Mouse (Mus musculus): ENCODE data around the gene Fxyd6. TPM values are rescaled to one million over a fixed set of nuclear protein-coding genes. Genes with fewer than 3 reads are reported as not detected.

Fxyd6 gene
- polyA plus RNA-seq (2011; ENCODE audit: insufficient read depth, insufficient read length, low read depth, missing spikeins), result 88.6 and 89.9 TPM in 2 replicates

- no peaks in the 10 kb centered on the region for H3K9me3 ChIP-seq (replicated peaks; ENCODE audit: control insufficient read depth, insufficient read depth, low read length, poor library complexity, severe bottlenecking)
- peak within 1 kb of the TSS; percentile 46 for H3K9ac ChIP-seq (ENCODE audit: low read depth, poor library complexity, severe bottlenecking)
- H3K36me3 ChIP-seq (ENCODE audit: control insufficient read depth, insufficient read depth, low read length, poor library complexity, severe bottlenecking), result no peaks in the 10 kb centered on the region
- no peaks in the 10 kb centered on the region for H3K27me3 ChIP-seq (ENCODE audit: control insufficient read depth, insufficient read depth, low read length, poor library complexity, severe bottlenecking)
- H3K27ac ChIP-seq (ENCODE audit: insufficient read depth, low read length), result no peak within 1 kb of the TSS
- peak within 1 kb of the TSS; percentile 86 for H3K4me3 ChIP-seq (ENCODE audit: low read depth, low read length)
- no peaks in the 10 kb centered on the region for H3K4me1 ChIP-seq (ENCODE audit: control insufficient read depth, insufficient read depth, low read length)
- TF ChIP-seq CTCF (IDR thresholded peaks at IDR 0.05; ENCODE audit: low read depth, low read length) (no peak), EP300 (IDR thresholded peaks at IDR 0.05; ENCODE audit: insufficient read depth, low read depth, low read length) (no peak), POLR2A (IDR thresholded peaks at IDR 0.05; ENCODE audit: insufficient read depth, low read length) (no peak)
Measured at GRCm38 (mm10) chr9:45370117-45370561, at the start of gene Fxyd6. Fxyd6 (plus strand) TSS chr9:45370185.

- Histone ChIP-seq H3K9ac (ENCODE audit: low read depth, poor library complexity, severe bottlenecking) (no peak overlapping the region), H3K27me3 (ENCODE audit: control insufficient read depth, insufficient read depth, low read length, poor library complexity, severe bottlenecking) (no peaks in the 10 kb centered on the region), H3K36me3 (ENCODE audit: control insufficient read depth, insufficient read depth, low read length, poor library complexity, severe bottlenecking) (no peaks in the 10 kb centered on the region), H3K27ac (ENCODE audit: insufficient read depth, low read length) (no peak overlapping the region), H3K9me3 (replicated peaks; ENCODE audit: control insufficient read depth, insufficient read depth, low read length, poor library complexity, severe bottlenecking) (no peaks in the 10 kb centered on the region), H3K4me1 (ENCODE audit: control insufficient read depth, insufficient read depth, low read length) (no peaks in the 10 kb centered on the region), H3K4me3 (ENCODE audit: low read depth, low read length) (no peak overlapping the region)
- TF ChIP-seq POLR2A (IDR thresholded peaks at IDR 0.05; ENCODE audit: insufficient read depth, low read length), result no peak
- TF ChIP-seq CTCF (IDR thresholded peaks at IDR 0.05; ENCODE audit: low read depth, low read length), result no peak
- no peak for TF ChIP-seq EP300 (IDR thresholded peaks at IDR 0.05; ENCODE audit: insufficient read depth, low read depth, low read length)
Measured at GRCm38 (mm10) chr9:45321465-45321864, 48.5 kb upstream of the Fxyd6 start.

GRCm38 (mm10) chr9:45321946-45322430 lies 48.0 kb upstream of the Fxyd6 start:
- no peak overlapping the region for H3K4me3 ChIP-seq (ENCODE audit: low read depth, low read length)
- TF ChIP-seq CTCF (IDR thresholded peaks at IDR 0.05; ENCODE audit: low read depth, low read length) (no peak), POLR2A (IDR thresholded peaks at IDR 0.05; ENCODE audit: insufficient read depth, low read length) (no peak), EP300 (IDR thresholded peaks at IDR 0.05; ENCODE audit: insufficient read depth, low read depth, low read length) (no peak)
- no peaks in the 10 kb centered on the region for H3K9me3 ChIP-seq (replicated peaks; ENCODE audit: control insufficient read depth, insufficient read depth, low read length, poor library complexity, severe bottlenecking)
- no peaks in the 10 kb centered on the region for H3K27me3 ChIP-seq (ENCODE audit: control insufficient read depth, insufficient read depth, low read length, poor library complexity, severe bottlenecking)
- no peaks in the 10 kb centered on the region for H3K4me1 ChIP-seq (ENCODE audit: control insufficient read depth, insufficient read depth, low read length)
- no peak overlapping the region for H3K27ac ChIP-seq (ENCODE audit: insufficient read depth, low read length)
- H3K36me3 ChIP-seq (ENCODE audit: control insufficient read depth, insufficient read depth, low read length, poor library complexity, severe bottlenecking), result no peaks in the 10 kb centered on the region
- no peak overlapping the region for H3K9ac ChIP-seq (ENCODE audit: low read depth, poor library complexity, severe bottlenecking)

- TF ChIP-seq POLR2A (IDR thresholded peaks at IDR 0.05; ENCODE audit: insufficient read depth, low read length) (no peak), EP300 (IDR thresholded peaks at IDR 0.05; ENCODE audit: insufficient read depth, low read depth, low read length) (no peak)
- Histone ChIP-seq H3K36me3 (ENCODE audit: control insufficient read depth, insufficient read depth, low read length, poor library complexity, severe bottlenecking) (no peaks in the 10 kb centered on the region), H3K4me3 (ENCODE audit: low read depth, low read length) (no peak overlapping the region), H3K4me1 (ENCODE audit: control insufficient read depth, insufficient read depth, low read length) (peaks cover 2% of the 10 kb centered on the region), H3K9ac (ENCODE audit: low read depth, poor library complexity, severe bottlenecking) (no peak overlapping the region), H3K9me3 (replicated peaks; ENCODE audit: control insufficient read depth, insufficient read depth, low read length, poor library complexity, severe bottlenecking) (no peaks in the 10 kb centered on the region), H3K27ac (ENCODE audit: insufficient read depth, low read length) (no peak overlapping the region), H3K27me3 (ENCODE audit: control insufficient read depth, insufficient read depth, low read length, poor library complexity, severe bottlenecking) (no peaks in the 10 kb centered on the region)
Measured at GRCm38 (mm10) chr9:45326390-45326789, 43.6 kb upstream of the Fxyd6 start.

GRCm38 (mm10) chr9:45328263-45328662 lies 41.7 kb upstream of the Fxyd6 start:
- TF ChIP-seq CTCF (IDR thresholded peaks at IDR 0.05; ENCODE audit: low read depth, low read length) (no peak), POLR2A (IDR thresholded peaks at IDR 0.05; ENCODE audit: insufficient read depth, low read length) (no peak), EP300 (IDR thresholded peaks at IDR 0.05; ENCODE audit: insufficient read depth, low read depth, low read length) (no peak)
- Histone ChIP-seq H3K9me3 (replicated peaks; ENCODE audit: control insufficient read depth, insufficient read depth, low read length, poor library complexity, severe bottlenecking) (no peaks in the 10 kb centered on the region), H3K4me1 (ENCODE audit: control insufficient read depth, insufficient read depth, low read length) (peaks cover 2% of the 10 kb centered on the region), H3K9ac (ENCODE audit: low read depth, poor library complexity, severe bottlenecking) (no peak overlapping the region), H3K27me3 (ENCODE audit: control insufficient read depth, insufficient read depth, low read length, poor library complexity, severe bottlenecking) (no peaks in the 10 kb centered on the region), H3K36me3 (ENCODE audit: control insufficient read depth, insufficient read depth, low read length, poor library complexity, severe bottlenecking) (no peaks in the 10 kb centered on the region), H3K27ac (ENCODE audit: insufficient read depth, low read length) (no peak overlapping the region), H3K4me3 (ENCODE audit: low read depth, low read length) (no peak overlapping the region)

GRCm38 (mm10) chr9:45329577-45329976 lies 40.4 kb upstream of the Fxyd6 start:
- Histone ChIP-seq H3K9ac (ENCODE audit: low read depth, poor library complexity, severe bottlenecking) (no peak overlapping the region), H3K4me3 (ENCODE audit: low read depth, low read length) (no peak overlapping the region), H3K27ac (ENCODE audit: insufficient read depth, low read length) (no peak overlapping the region), H3K27me3 (ENCODE audit: control insufficient read depth, insufficient read depth, low read length, poor library complexity, severe bottlenecking) (no peaks in the 10 kb centered on the region), H3K4me1 (ENCODE audit: control insufficient read depth, insufficient read depth, low read length) (peaks cover 2% of the 10 kb centered on the region), H3K9me3 (replicated peaks; ENCODE audit: control insufficient read depth, insufficient read depth, low read length, poor library complexity, severe bottlenecking) (no peaks in the 10 kb centered on the region), H3K36me3 (ENCODE audit: control insufficient read depth, insufficient read depth, low read length, poor library complexity, severe bottlenecking) (no peaks in the 10 kb centered on the region)
- no peak for TF ChIP-seq EP300 (IDR thresholded peaks at IDR 0.05; ENCODE audit: insufficient read depth, low read depth, low read length)
- no peak for TF ChIP-seq CTCF (IDR thresholded peaks at IDR 0.05; ENCODE audit: low read depth, low read length)
- TF ChIP-seq POLR2A (IDR thresholded peaks at IDR 0.05; ENCODE audit: insufficient read depth, low read length), result no peak
